Mouse (Mus musculus): Measurements from ENCODE around the gene Astn2.

GRCm38 (mm10) chr4:65969318-65969717 is 435.1 kb downstream of the Astn2 start:
- TF ChIP-seq CTCF (IDR thresholded peaks at IDR 0.05; ENCODE audit: control insufficient read depth, insufficient read depth, low read length) (no peak), POLR2A (IDR thresholded peaks at IDR 0.05; ENCODE audit: borderline replicate concordance, control insufficient read depth, low read depth, low read length) (no peak)

Measured in bone marrow, adult 2 months (tissue).